Mouse (Mus musculus) spleen, adult 2 months (tissue): ENCODE results near the gene Sf3a2.

ENCODE experiments used
- CTCF ChIP-seq: fragments of 200-500 bp; IDR thresholded peaks from 2 replicates; pipeline ENCODE4 v1.5.1; 2011; ENCODE audit warnings: mild to moderate bottlenecking, inconsistent platforms; ENCODE audit not compliant: insufficient read depth, insufficient read length, insufficient replicate concordance; ENCODE audit errors: extremely low read depth
- POLR2A ChIP-seq: fragments of 200-500 bp; IDR thresholded peaks from 2 replicates; pipeline ENCODE4 v1.6.1; 2011; ENCODE audit warnings: low read depth, low read length, inconsistent platforms

DNA sequence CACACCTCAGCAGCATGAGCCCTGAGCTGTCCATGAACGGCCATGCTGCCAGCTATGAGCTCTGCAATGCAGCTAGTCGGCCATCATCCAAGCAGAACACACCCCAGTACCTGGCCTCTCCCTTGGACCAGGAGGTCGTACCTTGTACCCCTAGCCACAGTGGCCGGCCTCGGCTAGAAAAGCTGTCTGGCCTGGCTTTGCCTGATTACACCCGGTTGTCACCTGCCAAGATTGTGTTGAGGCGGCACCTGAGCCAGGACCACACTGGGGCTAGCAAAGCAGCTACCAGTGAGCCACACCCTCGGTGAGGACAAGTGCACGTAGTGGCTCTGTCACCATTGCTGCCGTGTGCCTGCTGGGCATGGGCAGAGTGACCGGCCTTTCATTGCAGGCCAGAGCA lies 12.0 kb upstream of the Sf3a2 start:
- no peak for TF ChIP-seq CTCF
- TF ChIP-seq POLR2A: no peak
